Mouse (Mus musculus): ENCODE data around the gene Aqp9. TPM values are rescaled to one million over a fixed set of nuclear protein-coding genes. Genes with fewer than 3 reads are reported as not detected.
A peak's percentile ranks its signal among the peaks of the same experiment; 100 is the strongest.

The Aqp9 gene
- polyA plus RNA-seq, 1 experiment from 2014 or later, result 0.39 TPM

DNA sequence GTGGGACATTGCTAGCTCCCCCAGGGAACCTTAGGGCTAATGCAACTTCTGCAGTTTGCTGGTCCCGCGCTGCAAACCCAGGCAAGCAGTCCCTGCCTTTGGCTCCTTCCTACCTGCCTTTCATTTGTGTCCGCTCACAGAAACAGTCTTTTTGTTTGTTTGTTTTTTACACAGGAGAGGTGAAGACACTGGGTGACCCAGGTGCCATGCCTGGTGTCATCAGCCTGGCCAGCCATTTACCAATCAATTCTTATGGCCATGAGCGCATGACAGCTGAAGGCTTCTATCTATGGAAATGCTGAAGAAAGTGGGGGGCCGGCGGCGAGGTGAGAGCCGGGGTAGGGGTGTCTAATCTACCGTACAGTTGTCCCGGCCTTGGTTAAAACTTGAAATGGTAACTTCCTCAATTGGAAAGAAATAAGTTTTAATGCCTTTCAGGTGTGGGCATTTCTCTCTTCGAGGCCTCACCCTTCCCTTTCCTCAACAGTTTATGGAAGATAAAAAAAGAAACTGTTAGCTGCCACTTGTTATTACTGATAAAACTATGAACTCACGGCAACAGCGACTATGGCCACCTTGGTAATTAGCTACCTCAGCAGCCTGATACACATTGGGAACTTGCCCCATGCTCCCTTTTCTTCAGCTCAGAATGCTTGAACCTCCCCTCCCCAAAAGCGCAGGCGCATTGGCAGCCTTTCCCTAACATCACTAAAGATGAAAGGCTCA, 10.4 kb downstream of the Aqp9 start:
- H3K4me3 ChIP-seq, result no peak overlapping the region
- H3K9ac ChIP-seq, result no peak overlapping the region
- H3K27me3 ChIP-seq (replicated peaks), result no peaks in the 10 kb centered on the region
- ATAC-seq (ENCODE audit: extremely low read depth, insufficient number of reproducible peaks, low FRiP score, low TSS enrichment), result no peak
- no peak overlapping the region for H3K4me2 ChIP-seq
- H3K4me1 ChIP-seq, result peaks cover 10% of the 10 kb centered on the region; the same call in 1 of the 2 replicates
- no peaks in the 10 kb centered on the region for H3K9me3 ChIP-seq
- no peaks in the 10 kb centered on the region for H3K36me3 ChIP-seq
- H3K27ac ChIP-seq (replicated peaks), result no peak overlapping the region
- WGBS, result 76% methylated on average over 15 of the region's 15 CpGs

- Histone ChIP-seq H3K27ac (replicated peaks) (no peak overlapping the region), H3K9me3 (no peaks in the 10 kb centered on the region), H3K4me3 (no peak overlapping the region), H3K4me1 (peaks cover 10% of the 10 kb centered on the region; the same call in 1 of the 2 replicates), H3K36me3 (no peaks in the 10 kb centered on the region), H3K9ac (no peak overlapping the region), H3K27me3 (replicated peaks) (no peaks in the 10 kb centered on the region), H3K4me2 (no peak overlapping the region)
- WGBS, result 68% methylated on average over 9 of the region's 9 CpGs
- ATAC-seq (ENCODE audit: extremely low read depth, insufficient number of reproducible peaks, low FRiP score, low TSS enrichment), result no peak
These were observed 11.9 kb downstream of the Aqp9 start for GRCm38 (mm10) chr9:71156447-71157035.

GRCm38 (mm10) chr9:71155399-71156005, 13.0 kb downstream of the Aqp9 start:
- no peak for ATAC-seq (ENCODE audit: extremely low read depth, insufficient number of reproducible peaks, low FRiP score, low TSS enrichment)
- Histone ChIP-seq H3K4me2 (no peak overlapping the region), H3K9me3 (no peaks in the 10 kb centered on the region), H3K27me3 (replicated peaks) (no peaks in the 10 kb centered on the region), H3K9ac (no peak overlapping the region), H3K4me1 (peaks cover 10% of the 10 kb centered on the region; the same call in 1 of the 2 replicates), H3K27ac (replicated peaks) (no peak overlapping the region), H3K4me3 (no peak overlapping the region), H3K36me3 (no peaks in the 10 kb centered on the region)
- 77% methylated on average over 7 of the region's 7 CpGs for WGBS

DNA sequence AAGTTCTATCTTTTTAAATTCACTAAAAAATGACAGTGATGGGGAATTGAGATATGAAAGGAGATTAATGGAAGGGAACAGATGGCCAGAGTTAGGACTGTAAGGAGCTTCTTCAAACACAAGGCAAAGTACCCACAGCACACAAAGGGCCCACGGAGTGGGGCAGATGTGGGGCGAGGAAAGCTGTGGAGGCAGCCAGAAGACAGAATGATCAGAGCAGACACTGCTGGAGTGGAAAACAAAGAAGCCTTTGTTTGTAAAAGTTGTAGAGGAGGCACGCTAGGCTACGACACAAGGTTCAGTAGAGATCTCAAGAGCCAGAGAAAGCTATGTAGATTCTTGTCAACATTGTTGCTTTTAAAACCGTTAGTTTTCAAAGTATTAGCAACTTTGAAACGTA, 17.1 kb downstream of the Aqp9 start:
- H3K4me3 ChIP-seq, result no peak overlapping the region
- no peak overlapping the region for H3K9ac ChIP-seq
- H3K9me3 ChIP-seq, result no peaks in the 10 kb centered on the region
- peaks cover 11% of the 10 kb centered on the region for H3K4me1 ChIP-seq
- no peak for ATAC-seq (ENCODE audit: extremely low read depth, insufficient number of reproducible peaks, low FRiP score, low TSS enrichment)
- H3K27me3 ChIP-seq (replicated peaks), result no peaks in the 10 kb centered on the region
- no peak overlapping the region for H3K27ac ChIP-seq (replicated peaks)
- no peak overlapping the region for H3K4me2 ChIP-seq
- 67% methylated on average over 6 of the region's 6 CpGs for WGBS
- no peaks in the 10 kb centered on the region for H3K36me3 ChIP-seq

DNA sequence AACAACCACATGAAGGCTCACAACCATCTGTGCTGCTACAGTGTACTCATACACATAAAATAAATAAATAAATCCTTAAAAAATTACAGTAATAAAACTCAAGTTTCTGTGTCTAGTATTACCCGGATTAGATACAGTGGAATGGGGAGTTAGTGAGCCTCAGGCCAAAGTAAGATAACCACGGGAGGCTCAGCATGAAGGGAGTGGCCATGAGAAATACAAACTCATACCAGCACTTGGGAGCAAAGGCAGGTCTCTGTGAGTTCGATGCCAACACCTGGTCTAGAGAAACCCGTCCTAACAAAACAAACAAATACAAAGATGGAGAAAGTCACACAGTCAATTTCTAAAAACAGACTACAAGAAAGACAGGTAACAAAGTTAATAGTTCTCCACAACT, 18.3 kb downstream of the Aqp9 start:
- no peaks in the 10 kb centered on the region for H3K36me3 ChIP-seq
- ATAC-seq (ENCODE audit: extremely low read depth, insufficient number of reproducible peaks, low FRiP score, low TSS enrichment), result no peak
- no peak overlapping the region for H3K4me3 ChIP-seq
- no peak overlapping the region for H3K9ac ChIP-seq
- 59% methylated on average over 4 of the region's 4 CpGs for WGBS
- no peak overlapping the region for H3K27ac ChIP-seq (replicated peaks)
- H3K27me3 ChIP-seq (replicated peaks), result no peaks in the 10 kb centered on the region
- H3K4me1 ChIP-seq, result peaks cover 9% of the 10 kb centered on the region
- H3K9me3 ChIP-seq, result no peaks in the 10 kb centered on the region
- H3K4me2 ChIP-seq, result no peak overlapping the region

GRCm38 (mm10) chr9:71148890-71149289, 19.6 kb downstream of the Aqp9 start:
- no peak overlapping the region for H3K4me2 ChIP-seq
- no peaks in the 10 kb centered on the region for H3K27me3 ChIP-seq (replicated peaks)
- H3K36me3 ChIP-seq, result no peaks in the 10 kb centered on the region
- H3K4me1 ChIP-seq, result peaks cover 9% of the 10 kb centered on the region
- ATAC-seq (ENCODE audit: extremely low read depth, insufficient number of reproducible peaks, low FRiP score, low TSS enrichment), result no peak
- H3K9ac ChIP-seq, result no peak overlapping the region
- H3K27ac ChIP-seq (replicated peaks), result peak overlapping the region; percentile 17; the same call in 1 of the 2 replicates
- no peaks in the 10 kb centered on the region for H3K9me3 ChIP-seq
- no peak overlapping the region for H3K4me3 ChIP-seq

DNA sequence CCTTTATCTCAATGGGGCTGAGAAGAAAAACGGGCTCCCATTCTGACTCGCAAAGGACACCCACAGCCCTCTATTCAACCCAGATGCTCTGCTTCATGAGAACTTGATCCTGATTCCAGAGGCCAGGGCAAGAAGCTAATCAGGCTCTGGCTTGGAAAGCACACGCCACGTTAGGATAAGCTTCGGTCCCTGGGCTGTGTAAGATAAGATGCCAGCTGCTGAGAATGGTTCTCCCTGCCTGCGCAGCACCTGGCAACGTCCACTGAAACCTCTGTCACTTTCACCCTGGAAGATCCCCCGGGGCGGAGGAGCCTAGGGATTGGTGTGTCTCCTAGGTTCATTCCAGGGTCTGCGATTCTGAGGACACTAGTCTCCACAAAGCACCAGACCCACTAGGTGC, 22.3 kb downstream of the Aqp9 start:
- Histone ChIP-seq H3K4me3 (no peak overlapping the region), H3K9ac (no peak overlapping the region), H3K4me1 (peaks cover 9% of the 10 kb centered on the region), H3K27ac (replicated peaks) (no peak overlapping the region), H3K9me3 (no peaks in the 10 kb centered on the region), H3K4me2 (no peak overlapping the region), H3K36me3 (no peaks in the 10 kb centered on the region), H3K27me3 (replicated peaks) (no peaks in the 10 kb centered on the region)
- 45% methylated on average over 10 of the region's 10 CpGs for WGBS
- no peak for ATAC-seq (ENCODE audit: extremely low read depth, insufficient number of reproducible peaks, low FRiP score, low TSS enrichment)

DNA sequence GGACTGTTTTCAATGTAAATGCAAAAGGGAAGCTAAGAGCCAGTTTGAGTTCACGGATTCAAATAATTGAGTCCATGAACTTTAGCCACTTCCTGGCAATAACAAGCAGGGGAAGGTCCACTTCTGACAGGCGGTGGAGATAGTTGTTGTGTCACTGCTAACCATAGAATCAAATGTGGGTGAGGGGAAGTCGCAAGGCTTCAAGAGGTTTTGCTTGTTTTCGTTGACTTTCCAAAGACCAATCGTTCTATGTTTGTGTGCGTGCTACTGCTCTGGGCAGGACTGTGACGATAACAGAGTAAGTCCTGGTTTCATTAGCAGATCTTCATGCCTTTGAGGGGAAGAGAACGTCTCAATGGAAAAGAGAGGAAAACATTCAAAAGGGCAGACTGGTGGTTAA, 28.3 kb downstream of the Aqp9 start:
- WGBS, result 74% methylated on average over 8 of the region's 8 CpGs
- ATAC-seq (ENCODE audit: extremely low read depth, insufficient number of reproducible peaks, low FRiP score, low TSS enrichment), result no peak
- no peaks in the 10 kb centered on the region for H3K4me1 ChIP-seq

GRCm38 (mm10) chr9:71138936-71139335, 29.5 kb downstream of the Aqp9 start:
- no peak overlapping the region for H3K9ac ChIP-seq
- H3K27ac ChIP-seq (replicated peaks), result no peak overlapping the region
- 52% methylated on average over 2 of the region's 2 CpGs for WGBS
- no peaks in the 10 kb centered on the region for H3K4me1 ChIP-seq
- no peak overlapping the region for H3K4me2 ChIP-seq
- H3K9me3 ChIP-seq, result no peaks in the 10 kb centered on the region
- no peak for ATAC-seq (ENCODE audit: extremely low read depth, insufficient number of reproducible peaks, low FRiP score, low TSS enrichment)
- no peaks in the 10 kb centered on the region for H3K36me3 ChIP-seq
- H3K27me3 ChIP-seq (replicated peaks), result no peaks in the 10 kb centered on the region
- H3K4me3 ChIP-seq, result no peak overlapping the region

More for the DNA sequence above, 28.3 kb downstream of the Aqp9 start:
- H3K4me3 ChIP-seq, result no peak overlapping the region
- no peaks in the 10 kb centered on the region for H3K36me3 ChIP-seq
- H3K27me3 ChIP-seq (replicated peaks), result no peaks in the 10 kb centered on the region
- H3K27ac ChIP-seq (replicated peaks), result no peak overlapping the region
- no peak overlapping the region for H3K4me2 ChIP-seq
- no peaks in the 10 kb centered on the region for H3K9me3 ChIP-seq
- H3K9ac ChIP-seq, result no peak overlapping the region

DNA sequence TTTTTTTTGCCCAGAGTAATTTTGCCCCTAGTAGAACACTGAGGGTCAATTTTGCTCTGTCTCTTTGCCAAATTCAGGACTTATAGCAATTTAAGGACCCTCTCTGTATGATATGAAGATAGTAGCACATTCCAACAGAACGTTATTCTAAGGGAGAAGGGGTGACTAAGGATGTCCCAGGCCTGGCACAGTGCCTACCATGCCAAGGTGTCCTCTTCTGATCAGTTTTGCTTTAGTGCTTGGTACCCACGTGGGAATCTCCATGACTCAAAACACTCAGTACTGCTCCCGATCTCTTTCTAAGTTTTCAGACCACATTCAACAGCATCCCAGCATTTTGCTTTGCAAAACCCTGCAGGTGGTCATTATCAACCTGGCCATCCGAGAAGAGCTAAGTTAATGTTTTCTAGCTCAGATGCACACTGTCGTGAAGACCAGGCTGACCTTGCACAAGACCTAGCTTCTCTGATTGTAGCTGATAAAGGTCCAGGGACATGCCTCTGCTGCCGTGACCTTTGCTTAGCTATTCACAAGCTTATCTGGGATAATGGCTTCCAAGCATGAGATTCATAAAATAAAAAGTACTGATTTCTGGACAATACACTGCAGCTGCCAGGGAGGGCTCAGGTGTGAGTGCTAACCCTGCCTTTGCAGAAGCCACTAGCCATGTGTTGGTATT, 31.1 kb downstream of the Aqp9 start:
- H3K4me2 ChIP-seq, result no peak overlapping the region
- 63% methylated on average over 6 of the region's 6 CpGs for WGBS
- no peak for ATAC-seq (ENCODE audit: extremely low read depth, insufficient number of reproducible peaks, low FRiP score, low TSS enrichment)
- H3K36me3 ChIP-seq, result no peaks in the 10 kb centered on the region
- H3K9me3 ChIP-seq, result no peaks in the 10 kb centered on the region
- no peak overlapping the region for H3K9ac ChIP-seq
- no peak overlapping the region for H3K4me3 ChIP-seq
- no peak overlapping the region for H3K27ac ChIP-seq (replicated peaks)
- no peaks in the 10 kb centered on the region for H3K27me3 ChIP-seq (replicated peaks)
- H3K4me1 ChIP-seq, result no peaks in the 10 kb centered on the region

DNA sequence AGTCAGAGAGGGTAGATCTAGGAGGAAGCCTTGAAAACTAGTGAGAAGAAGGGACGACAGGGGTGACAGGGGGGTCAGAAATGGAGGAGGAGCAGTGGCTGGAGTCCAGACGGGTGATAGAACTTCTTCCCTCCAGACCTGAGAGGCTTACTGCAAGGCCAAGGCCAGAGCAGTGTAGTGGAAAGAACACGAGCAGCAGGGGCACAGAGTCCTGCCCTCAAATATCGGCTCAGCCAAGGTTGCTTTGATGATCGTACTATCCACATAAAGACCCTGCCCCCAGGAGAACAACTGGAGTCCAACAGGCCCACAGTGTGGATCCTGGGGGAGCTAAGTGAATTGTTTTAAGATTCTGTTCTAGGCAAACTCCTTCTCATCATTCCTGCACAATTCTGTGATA, 33.4 kb downstream of the Aqp9 start:
- H3K9ac ChIP-seq, result no peak overlapping the region
- no peak for ATAC-seq (ENCODE audit: extremely low read depth, insufficient number of reproducible peaks, low FRiP score, low TSS enrichment)
- H3K9me3 ChIP-seq, result no peaks in the 10 kb centered on the region
- no peak overlapping the region for H3K4me3 ChIP-seq
- WGBS, result 68% methylated on average over 5 of the region's 5 CpGs
- H3K36me3 ChIP-seq, result no peaks in the 10 kb centered on the region
- no peak overlapping the region for H3K4me2 ChIP-seq
- H3K27ac ChIP-seq (replicated peaks), result no peak overlapping the region
- no peaks in the 10 kb centered on the region for H3K4me1 ChIP-seq
- peaks cover 16% of the 10 kb centered on the region; the same call in 1 of the 2 replicates for H3K27me3 ChIP-seq (replicated peaks)

Measured in heart, embryonic 13.5 days (tissue).